Mouse (Mus musculus) lung, adult 2 months (tissue): ENCODE measurements at regions not wholly inside any gene's neighbourhood (a gene's known extent, or its start where the extent isn't known, plus 50 kb on each side); places are given as distances from the start of the nearest gene placed in this dataset.

ENCODE experiments used
- CTCF ChIP-seq: fragments of 200-500 bp; IDR thresholded peaks from 2 replicates; pipeline ENCODE4 v1.5.1; 2011; ENCODE audit warnings: mild to moderate bottlenecking, low read length, control low read depth; ENCODE audit not compliant: insufficient read depth
- POLR2A ChIP-seq: fragments of 200-500 bp; IDR thresholded peaks from 2 replicates; pipeline ENCODE4 v1.6.1; 2011; ENCODE audit warnings: low read depth, mild to moderate bottlenecking, control low read depth, low read length, borderline replicate concordance; ENCODE audit errors: extremely low read depth

DNA sequence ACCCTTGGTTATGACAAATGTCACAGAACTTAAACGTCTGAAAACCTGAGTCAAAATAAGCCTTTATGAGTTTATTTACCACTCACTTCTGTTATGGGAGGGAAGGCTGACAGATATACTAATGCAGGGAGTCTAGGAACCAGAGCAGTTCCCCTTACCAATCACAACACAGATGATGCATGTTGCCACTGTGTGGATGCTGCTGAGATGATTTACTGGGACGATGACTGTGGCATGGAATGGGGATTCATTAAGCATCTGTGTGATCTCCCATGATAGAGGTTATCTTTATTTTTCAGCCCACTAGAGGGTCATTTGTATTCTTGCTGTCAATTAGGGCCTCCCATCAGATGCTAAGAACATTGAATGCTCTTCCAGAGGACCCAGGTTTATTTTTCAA lies 290.5 kb upstream of the Chrm2 start:
- TF ChIP-seq POLR2A = no peak
- TF ChIP-seq CTCF = no peak
